Mouse (Mus musculus) liver, postnatal 0 days (tissue): ENCODE results near the gene Zfyve28. TPM values are rescaled to one million over a fixed set of nuclear protein-coding genes. Genes with fewer than 3 reads are reported as not detected.

ENCODE experiments used
- ATAC-seq: fragments of 200-750 bp; cut with Nextera tagmentation; 2 replicates; pipeline ENCODE4 v1.8.0; 2017; ENCODE audit warnings: mild to moderate bottlenecking, moderate library complexity
- DNase-seq: peaks from one replicate; pipeline ENCODE4 v3.0.0-alpha.2; 2016
- H3K27ac ChIP-seq: fragments of 300-500 bp; sonication (generic); 2 replicates; pipeline ENCODE4 v1.5.1; 2014; ENCODE audit warnings: antibody characterized with exemption, moderate library complexity, mild to moderate bottlenecking, low read depth
- H3K27me3 ChIP-seq: fragments of 300-500 bp; sonication (generic); 2 replicates; pipeline ENCODE4 v1.6.1; 2014; ENCODE audit warnings: low read length, control low read depth, mixed read lengths; ENCODE audit not compliant: insufficient read depth
- H3K36me3 ChIP-seq: fragments of 300-500 bp; sonication (generic); replicated peaks from 2 replicates; pipeline ENCODE4 v1.6.1; 2014; ENCODE audit warnings: mild to moderate bottlenecking, control low read depth, low read length, moderate library complexity, mixed read lengths; ENCODE audit not compliant: insufficient read depth
- H3K4me1 ChIP-seq: fragments of 300-500 bp; sonication (generic); 2 replicates; pipeline ENCODE4 v1.6.1; 2014; ENCODE audit warnings: antibody characterized with exemption, mild to moderate bottlenecking, control low read depth; ENCODE audit not compliant: insufficient read depth
- H3K4me2 ChIP-seq: fragments of 300-500 bp; sonication (generic); 2 replicates; pipeline ENCODE4 v1.6.1; 2014; ENCODE audit warnings: low read depth, mild to moderate bottlenecking, low read length, moderate library complexity, mixed read lengths
- H3K4me3 ChIP-seq: fragments of 300-500 bp; sonication (generic); 2 replicates; pipeline ENCODE4 v1.5.1; 2014; ENCODE audit warnings: low read depth, low read length
- H3K9ac ChIP-seq: fragments of 300-500 bp; sonication (generic); replicated peaks from 2 replicates; pipeline ENCODE4 v1.6.1; 2014; ENCODE audit warnings: mild to moderate bottlenecking, moderate library complexity
- H3K9me3 ChIP-seq: fragments of 300-500 bp; sonication (generic); 2 replicates; pipeline ENCODE4 v1.6.1; 2016; ENCODE audit warnings: mild to moderate bottlenecking, control low read depth, low read length, mixed read lengths
- CTCF ChIP-seq: sonication (generic); IDR thresholded peaks from 2 replicates; pipeline ENCODE4 v1.5.1; 2016; ENCODE audit warnings: antibody characterized with exemption, low read depth
- EP300 ChIP-seq: IDR thresholded peaks from 2 replicates; pipeline ENCODE4 v1.6.1; 2016; ENCODE audit warnings: antibody characterized with exemption, low read depth, mild to moderate bottlenecking
- WGBS: fragments of 180-500 bp; shearing (Covaris S2); extraction: QIAGEN DNeasy Blood & Tissue Kit; methylation state at CpG from one replicate; pipeline ENCODE4 v1.1.7; 2014; ENCODE audit not compliant: insufficient replicate concordance; 5-methylcytosine and 5-hydroxymethylcytosine counted together
- polyA plus RNA-seq: library from polyadenylated mRNA; unstranded; fragments of >200 nt; fragmentation: Nextera tagmentation; extraction: Ambion mirVana; gene quantifications from 2 replicates; pipeline ENCODE4 v1.2.1, GENCODE M21; 2015

Zfyve28 gene
- polyA plus RNA-seq, 1 experiment from 2014 or later: 0.14 TPM

- Histone ChIP-seq H3K27ac (no peak overlapping the region), H3K36me3 (no peaks in the 10 kb centered on the region), H3K9ac (no peak overlapping the region), H3K9me3 (no peaks in the 10 kb centered on the region), H3K4me2 (no peak overlapping the region), H3K4me1 (no peaks in the 10 kb centered on the region), H3K27me3 (no peaks in the 10 kb centered on the region), H3K4me3 (no peak overlapping the region)
- DNase-seq (no peak), ATAC-seq (no peak)
- WGBS: 74% methylated on average over 10 of the region's 10 CpGs
- TF ChIP-seq CTCF (no peak), EP300 (no peak)
Measured at GRCm38 (mm10) chr5:34274676-34275293, 13.5 kb downstream of the Zfyve28 start.

GRCm38 (mm10) chr5:34274268-34274667 lies 14.0 kb downstream of the Zfyve28 start:
- Histone ChIP-seq H3K36me3 (no peaks in the 10 kb centered on the region), H3K4me1 (no peaks in the 10 kb centered on the region), H3K9ac (no peak overlapping the region), H3K27ac (no peak overlapping the region), H3K4me2 (no peak overlapping the region), H3K9me3 (no peaks in the 10 kb centered on the region), H3K4me3 (no peak overlapping the region), H3K27me3 (no peaks in the 10 kb centered on the region)
- DNase-seq (no peak), ATAC-seq (no peak)
- WGBS: 90% methylated on average over 3 of the region's 3 CpGs
- TF ChIP-seq EP300: no peak
- TF ChIP-seq CTCF: no peak

GRCm38 (mm10) chr5:34273251-34273681 lies 15.0 kb downstream of the Zfyve28 start:
- Histone ChIP-seq H3K36me3 (no peaks in the 10 kb centered on the region), H3K9ac (no peak overlapping the region), H3K4me2 (no peak overlapping the region), H3K4me1 (no peaks in the 10 kb centered on the region), H3K4me3 (no peak overlapping the region), H3K27me3 (no peaks in the 10 kb centered on the region), H3K9me3 (no peaks in the 10 kb centered on the region), H3K27ac (no peak overlapping the region)
- no peak for DNase-seq
- TF ChIP-seq CTCF (no peak), EP300 (no peak)
- ATAC-seq: no peak
- WGBS: 74% methylated on average over 5 of the region's 5 CpGs

DNA sequence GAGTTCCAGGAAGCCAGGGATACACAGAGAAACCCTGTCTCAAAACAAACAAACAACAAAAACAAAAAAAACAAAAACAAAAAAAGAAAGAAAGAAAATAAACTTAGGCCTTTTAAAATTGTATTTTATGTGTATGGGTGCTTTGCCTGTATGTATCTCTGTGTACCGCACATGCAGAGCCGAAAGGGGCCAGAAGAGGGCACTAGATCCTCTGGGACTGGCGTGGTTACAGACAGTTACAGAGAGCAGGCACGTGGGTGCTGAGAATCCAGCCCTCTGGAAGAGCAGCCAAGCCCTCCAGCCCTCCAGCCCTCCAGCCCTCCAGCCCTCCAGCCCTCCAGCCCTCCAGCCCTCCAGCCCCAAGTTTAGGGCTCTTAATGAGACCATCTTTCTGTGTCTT lies 16.5 kb downstream of the Zfyve28 start:
- H3K27ac ChIP-seq: no peak overlapping the region
- no peak overlapping the region for H3K4me3 ChIP-seq
- H3K36me3 ChIP-seq: no peaks in the 10 kb centered on the region
- H3K27me3 ChIP-seq: no peaks in the 10 kb centered on the region
- 30% methylated on average over 4 of the region's 4 CpGs for WGBS
- peak; percentile 64 for DNase-seq
- TF ChIP-seq CTCF (peak; percentile 74), EP300 (no peak)
- H3K9me3 ChIP-seq: no peaks in the 10 kb centered on the region
- no peak overlapping the region for H3K9ac ChIP-seq
- H3K4me2 ChIP-seq: no peak overlapping the region
- no peaks in the 10 kb centered on the region for H3K4me1 ChIP-seq
- ATAC-seq: no peak

DNA sequence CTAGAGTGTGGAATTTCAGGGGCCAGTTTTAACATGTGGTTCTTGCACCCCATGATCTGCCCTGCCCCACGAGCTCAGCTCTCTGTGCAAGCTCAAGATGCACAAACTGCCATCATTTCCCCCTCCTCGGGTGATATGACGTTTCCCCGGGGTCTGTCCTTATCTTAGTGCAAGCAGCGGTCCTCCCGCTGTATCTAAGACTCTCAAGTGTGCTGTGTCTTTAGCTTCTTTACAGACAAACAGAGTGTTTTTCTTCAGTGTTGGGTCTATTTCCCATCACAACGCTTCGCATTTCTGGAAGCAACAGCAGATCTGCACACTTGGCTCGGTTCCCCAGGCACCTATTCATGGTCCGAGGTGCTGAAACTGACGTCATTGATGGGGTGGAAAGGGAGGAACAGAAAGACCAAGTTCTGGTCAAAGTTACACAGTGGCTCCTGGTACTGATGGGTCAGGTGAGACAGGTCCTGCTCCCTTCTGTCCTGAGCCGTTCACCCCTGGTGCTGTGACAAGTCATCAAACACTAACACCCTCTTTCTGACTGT lies 18.3 kb downstream of the Zfyve28 start:
- H3K4me1 ChIP-seq: no peaks in the 10 kb centered on the region
- no peaks in the 10 kb centered on the region for H3K27me3 ChIP-seq
- H3K4me3 ChIP-seq: no peak overlapping the region
- DNase-seq (no peak), ATAC-seq (peak; percentile 33; the same call in 1 of the 2 replicates)
- no peak overlapping the region for H3K27ac ChIP-seq
- no peaks in the 10 kb centered on the region for H3K9me3 ChIP-seq
- no peaks in the 10 kb centered on the region for H3K36me3 ChIP-seq
- 50% methylated on average over 12 of the region's 12 CpGs for WGBS
- H3K9ac ChIP-seq: no peak overlapping the region
- no peak for TF ChIP-seq EP300
- TF ChIP-seq CTCF: no peak
- no peak overlapping the region for H3K4me2 ChIP-seq

GRCm38 (mm10) chr5:34269197-34269920 lies 18.9 kb downstream of the Zfyve28 start:
- TF ChIP-seq EP300 (no peak), CTCF (no peak)
- ATAC-seq (no peak), DNase-seq (no peak)
- Histone ChIP-seq H3K27ac (no peak overlapping the region), H3K9me3 (no peaks in the 10 kb centered on the region), H3K36me3 (no peaks in the 10 kb centered on the region), H3K9ac (no peak overlapping the region), H3K4me3 (no peak overlapping the region), H3K4me2 (no peak overlapping the region), H3K27me3 (no peaks in the 10 kb centered on the region), H3K4me1 (no peaks in the 10 kb centered on the region)
- WGBS: 74% methylated on average over 16 of the region's 16 CpGs
